Mouse (Mus musculus) myocyte (in vitro differentiated cells): ENCODE data around the gene 2200002J24Rik.

Experiments
- E2F4 ChIP-seq: IDR thresholded peaks from one replicate; pipeline ENCODE4 v1.6.1; 2011; ENCODE audit warnings: mild to moderate bottlenecking, control low read depth, moderate library complexity; ENCODE audit not compliant: insufficient read depth
- MYOD1 ChIP-seq, 3 experiments: IDR thresholded peaks; one replicate each; pipeline ENCODE4 v1.6.1; 2011; ENCODE audit warnings: control low read depth in 2 of 3, low read depth in 2 of 3, mild to moderate bottlenecking in 2 of 3, moderate library complexity in 1 of 3; ENCODE audit not compliant: insufficient read length in 2 of 3, control insufficient read depth in 1 of 3
- POLR2A ChIP-seq: IDR thresholded peaks from one replicate; pipeline ENCODE4 v1.6.1; 2011; ENCODE audit warnings: low read depth, mild to moderate bottlenecking, control low read depth, moderate library complexity; ENCODE audit not compliant: insufficient read length

DNA sequence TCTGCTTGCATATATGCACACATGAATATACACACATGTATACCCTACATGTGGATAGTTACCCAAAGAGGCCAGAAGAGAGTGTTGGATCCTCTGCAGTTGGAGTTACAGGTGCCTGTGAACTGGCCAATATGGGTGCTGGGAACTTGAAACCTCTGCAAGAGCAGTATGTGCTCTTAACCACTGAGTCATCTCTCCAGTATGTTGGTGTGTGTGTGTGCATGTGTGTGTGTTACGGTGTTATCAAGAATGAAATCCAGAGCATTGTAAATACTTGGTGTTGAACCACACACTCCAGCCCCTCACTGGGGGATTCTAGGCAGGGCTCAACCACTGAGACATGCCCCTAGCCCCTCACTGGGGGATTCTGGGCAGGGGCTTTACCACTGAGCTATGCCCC is 8.7 kb downstream of the 2200002J24Rik start:
- no peak for TF ChIP-seq MYOD1 (IDR thresholded peaks at IDR 0.05; ENCODE audit: control insufficient read depth in 1 of 3, insufficient read length in 2 of 3, low read depth in 2 of 3)
- TF ChIP-seq POLR2A = no peak
- no peak for TF ChIP-seq E2F4
